Mouse (Mus musculus) mouse embryonic stem cell (cell line): ENCODE measurements around the gene Padi6.

ENCODE experiments used
- in situ Hi-C, 2 experiments: fragments of 300-500 bp; cut with MboI; formaldehyde crosslinking; loops; 1 replicate in 1 of 2; 3 replicates in 1 of 2; pipeline ENCODE4 v1.14.3; 2019 to 2020; ENCODE audit warnings: low sequenced_read_pairs in 2 of 2, low pct_unique_long_range_greater_than_20kb in 1 of 2, mixed read lengths in 1 of 2; ENCODE audit not compliant: unreplicated experiment in 1 of 2

Gene Padi6

DNA sequence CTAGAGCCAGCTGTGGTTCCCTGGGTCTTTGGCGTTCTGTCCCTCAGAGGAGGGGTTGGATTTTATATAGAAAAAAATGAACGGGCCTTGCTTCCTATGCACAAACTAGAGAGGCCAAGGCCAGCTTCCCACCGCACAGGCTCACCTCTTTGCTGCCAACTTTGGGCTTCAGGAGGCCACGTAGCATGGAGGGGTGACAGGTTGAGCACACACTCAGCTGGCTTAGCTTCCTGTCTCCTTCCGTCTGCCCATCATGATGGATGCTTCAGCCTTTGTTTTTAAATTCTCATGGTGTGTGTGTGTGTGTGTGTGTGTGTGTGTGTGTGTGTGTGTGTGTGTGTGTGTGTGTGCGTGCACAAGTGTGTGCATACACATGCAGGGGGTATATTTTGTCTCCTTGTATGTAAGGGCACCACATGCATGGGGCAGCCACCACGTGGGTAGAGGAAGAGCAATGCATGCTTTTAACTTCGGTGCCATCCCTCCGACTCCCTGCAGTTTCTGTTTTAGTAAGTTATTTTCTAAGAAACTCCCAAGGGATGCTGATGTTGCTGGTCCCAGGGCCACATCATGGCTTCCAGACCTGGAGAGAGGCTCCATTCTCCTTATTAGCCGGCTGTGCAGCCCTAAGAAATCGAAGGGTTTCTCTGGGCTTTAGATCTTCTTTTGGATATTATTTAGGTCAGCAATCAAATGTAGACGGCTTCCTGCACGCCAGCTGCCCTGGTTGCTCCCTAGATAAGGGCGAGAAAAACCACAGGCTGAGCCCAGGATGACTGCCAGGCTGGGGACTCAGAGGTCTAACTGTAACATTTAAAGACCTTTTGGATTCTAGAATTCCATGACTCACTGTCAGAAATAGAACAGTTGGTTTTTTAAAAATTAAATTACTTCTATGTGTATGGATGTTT, 46.5 kb downstream of the Padi6 start:
- in situ Hi-C loops: no loop called here

DNA sequence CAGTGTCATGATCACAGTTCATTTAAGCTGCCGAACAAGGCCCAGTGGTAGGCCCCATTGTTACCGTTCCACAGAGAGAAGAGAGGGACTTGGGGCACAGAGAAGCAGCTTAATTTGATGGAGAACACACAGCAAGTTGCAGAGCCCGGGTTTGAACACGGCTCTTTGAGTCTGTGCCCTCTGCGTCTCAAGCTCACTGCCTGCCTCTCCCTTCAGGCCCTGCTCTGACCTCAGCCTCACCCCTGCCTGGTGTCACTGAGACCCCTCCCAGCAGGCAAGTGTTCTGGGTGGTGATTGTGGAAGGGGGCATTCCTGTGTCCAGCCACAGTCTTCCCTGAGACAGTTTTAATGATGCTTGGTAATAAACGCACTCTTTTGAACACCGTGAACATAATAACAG, 47.3 kb downstream of the Padi6 start:
- in situ Hi-C loops: no loop called here

DNA sequence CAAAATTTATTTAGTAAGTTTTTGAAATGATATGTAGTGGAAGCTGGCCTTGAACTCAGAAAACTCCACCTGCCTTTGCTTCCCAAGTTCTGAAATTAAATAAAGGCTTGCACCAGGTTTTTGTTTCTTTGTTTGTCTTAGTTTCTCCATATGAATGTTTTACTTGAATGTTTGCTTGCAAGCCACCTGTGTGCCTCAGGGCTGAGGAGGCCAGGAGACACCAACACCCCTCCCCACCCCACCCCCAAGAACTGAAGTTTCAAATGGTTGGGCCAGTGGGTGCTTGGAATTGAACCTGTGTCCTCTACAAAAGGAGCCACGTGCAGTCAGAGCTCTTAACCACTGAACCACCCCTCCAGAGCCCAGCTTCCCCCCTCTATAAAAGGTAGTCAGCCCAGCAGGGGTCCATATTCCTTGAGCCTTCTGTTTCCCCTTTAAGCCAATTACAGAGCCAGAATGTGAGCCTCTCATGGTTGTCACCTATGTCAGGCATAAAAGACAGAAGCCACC, 47.8 kb downstream of the Padi6 start:
- in situ Hi-C loops: no loop called here

DNA sequence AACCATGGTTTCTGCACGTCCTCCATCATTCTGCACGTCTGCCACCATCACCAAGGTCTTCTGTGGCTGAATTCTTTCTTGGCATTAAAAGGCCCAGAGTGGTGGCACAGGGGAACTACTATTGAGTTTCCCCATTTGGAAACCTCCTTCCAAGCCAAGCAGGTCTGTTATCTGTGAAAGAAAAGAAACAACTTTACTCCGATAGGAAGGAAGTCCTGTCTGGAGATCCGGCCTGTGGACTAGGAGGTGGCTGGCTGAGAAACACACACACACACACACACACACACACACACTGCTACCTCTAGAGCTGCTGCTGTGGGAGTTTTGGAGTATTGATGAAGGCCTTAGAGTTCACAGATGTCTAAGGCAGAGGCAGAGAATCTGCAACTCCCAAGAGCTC, 48.9 kb downstream of the Padi6 start:
- in situ Hi-C loops: no loop called here

DNA sequence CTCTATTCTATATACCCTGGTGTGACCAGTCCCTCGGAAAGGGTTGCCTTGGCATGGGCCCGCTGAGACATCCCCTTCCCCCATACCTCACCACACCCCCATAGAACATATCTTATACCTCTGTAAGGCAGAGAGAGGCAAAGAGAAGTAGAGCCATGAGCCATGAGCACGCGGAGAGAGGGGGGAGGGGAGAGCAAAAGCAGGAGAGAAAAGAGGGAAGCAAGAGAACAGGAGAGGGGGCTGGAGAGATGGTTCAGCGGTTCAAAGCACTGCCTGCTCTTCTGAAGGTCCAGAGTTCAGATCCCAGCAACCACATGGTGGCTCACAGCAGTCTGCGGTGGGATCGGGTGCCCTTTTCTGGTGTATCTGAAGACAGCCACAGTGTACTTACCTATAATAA, 51.0 kb downstream of the Padi6 start:
- in situ Hi-C loops: no loop called here

DNA sequence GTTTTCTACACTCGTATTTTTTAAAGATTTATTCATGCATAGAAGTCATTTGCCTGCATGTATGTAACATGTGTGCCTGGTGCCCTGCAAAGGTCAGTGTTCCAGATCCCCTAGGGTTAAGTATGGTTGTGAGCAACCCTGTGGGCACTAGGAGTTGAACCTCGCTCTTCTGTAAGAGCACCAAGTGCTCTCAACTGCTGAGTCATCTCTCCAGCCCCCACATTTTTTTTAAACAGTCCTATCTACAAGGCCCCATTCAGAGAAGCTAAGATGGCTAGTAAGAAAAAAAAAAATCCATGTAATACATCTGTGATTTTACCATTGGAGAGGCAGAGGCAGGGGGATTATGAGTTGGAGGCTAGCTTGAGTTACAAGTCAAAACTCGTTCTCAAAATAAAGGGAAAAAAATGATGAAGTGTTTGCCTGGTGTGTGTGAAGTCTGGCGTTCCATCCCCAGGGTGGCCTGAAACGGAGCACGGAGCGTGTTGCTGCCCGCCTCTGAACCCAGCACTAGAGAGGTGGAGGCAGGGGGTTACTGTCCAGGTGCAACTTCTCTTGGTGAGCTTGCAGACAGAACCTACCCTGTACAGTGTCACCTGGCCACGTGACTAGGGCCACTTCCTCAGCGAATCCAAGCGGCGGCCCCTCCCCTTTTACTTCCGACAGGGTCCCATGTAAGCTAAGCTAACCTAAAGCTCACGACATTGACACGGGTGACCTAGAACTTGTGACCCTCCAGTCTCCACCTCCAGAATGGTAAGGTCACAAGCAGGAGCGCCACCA, 52.4 kb downstream of the Padi6 start:
- in situ Hi-C loops: no loop called here

DNA sequence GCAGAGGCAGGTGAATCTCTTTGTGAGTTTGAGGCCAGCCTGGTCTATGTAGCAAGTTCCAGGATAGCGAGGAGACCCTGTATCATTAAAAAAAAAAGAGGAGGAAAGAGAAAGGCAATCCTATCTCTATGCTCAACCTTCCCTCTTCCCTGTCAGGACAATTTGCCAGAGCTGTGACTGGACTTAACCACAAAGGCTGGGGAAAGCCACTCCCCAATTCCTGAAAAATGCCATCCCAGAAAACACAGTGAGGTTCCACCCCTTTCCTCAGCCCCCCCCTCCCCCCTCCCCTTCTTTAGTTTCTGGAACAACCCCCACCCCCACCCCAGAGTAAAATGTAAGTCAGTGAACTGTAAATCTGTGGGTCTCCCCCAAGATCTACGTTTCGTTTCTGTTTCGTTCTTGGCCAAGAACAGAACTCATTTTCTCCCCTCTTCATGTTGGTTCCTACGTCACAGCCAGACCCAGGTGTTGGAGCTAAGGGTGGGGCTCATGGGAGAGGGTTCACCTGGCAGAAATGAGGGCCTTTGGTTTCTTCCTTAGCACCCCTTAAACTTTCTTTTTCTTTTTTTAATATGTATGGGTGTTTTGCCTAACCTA, 53.5 kb downstream of the Padi6 start:
- in situ Hi-C loops: no loop called here

DNA sequence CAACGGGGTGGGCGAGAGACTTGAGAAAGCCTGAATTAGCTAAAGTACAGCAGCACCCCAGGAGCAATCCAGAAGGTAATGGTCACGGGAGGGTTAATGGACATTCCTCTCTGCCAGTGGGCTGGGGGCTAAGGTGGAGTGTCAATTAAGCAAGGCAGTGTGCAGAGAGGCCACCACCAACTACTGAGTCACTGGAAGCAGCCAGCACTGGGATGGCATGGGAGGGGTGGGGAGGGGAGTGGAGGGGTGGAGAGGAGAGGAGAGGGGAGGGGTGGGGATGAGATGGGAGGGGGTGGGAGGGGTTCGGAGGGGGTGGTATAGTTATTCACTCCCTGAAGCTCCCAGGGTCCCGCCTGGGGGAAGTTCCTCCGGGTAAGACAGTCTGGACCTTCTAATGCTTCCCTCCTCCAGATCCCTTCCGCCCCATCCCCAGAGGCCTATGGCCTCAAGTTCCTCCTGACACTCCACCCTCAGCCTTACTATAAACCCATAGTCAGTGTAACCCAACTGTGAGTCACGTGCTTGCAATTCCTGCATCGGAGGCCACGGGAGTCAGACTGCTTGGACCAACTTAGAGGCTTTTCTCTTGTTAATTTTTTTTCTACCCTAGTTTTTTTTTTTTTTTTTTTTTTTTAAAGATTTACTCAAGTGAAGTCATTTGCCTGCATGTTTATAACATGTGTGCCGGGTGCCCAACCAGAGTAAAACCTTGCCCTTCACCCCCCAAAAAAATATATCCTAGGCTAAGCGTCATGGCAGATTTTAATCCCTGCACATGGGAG, 54.2 kb downstream of the Padi6 start:
- in situ Hi-C loops: no loop called here

DNA sequence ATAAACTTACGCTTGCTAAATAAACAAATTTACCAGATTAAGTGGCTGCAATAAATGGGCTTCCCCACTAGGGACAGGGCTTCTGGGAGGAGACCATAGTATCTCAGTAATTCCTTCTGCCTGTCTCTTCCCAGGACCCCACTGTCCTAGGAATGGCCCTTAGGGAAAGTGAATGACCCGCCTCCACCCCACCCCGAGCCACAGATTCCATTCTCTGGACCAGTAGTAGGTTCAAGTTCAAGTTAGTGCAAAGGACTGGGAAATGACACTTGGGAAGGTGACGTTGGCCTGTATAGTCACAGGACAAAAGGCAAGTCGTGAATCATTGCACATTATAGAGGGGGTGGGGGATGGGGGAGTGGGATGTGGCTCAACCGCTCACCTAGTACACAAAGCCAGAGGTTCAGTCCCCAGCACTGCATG, 57.6 kb downstream of the Padi6 start:
- in situ Hi-C loops: no loop called here

DNA sequence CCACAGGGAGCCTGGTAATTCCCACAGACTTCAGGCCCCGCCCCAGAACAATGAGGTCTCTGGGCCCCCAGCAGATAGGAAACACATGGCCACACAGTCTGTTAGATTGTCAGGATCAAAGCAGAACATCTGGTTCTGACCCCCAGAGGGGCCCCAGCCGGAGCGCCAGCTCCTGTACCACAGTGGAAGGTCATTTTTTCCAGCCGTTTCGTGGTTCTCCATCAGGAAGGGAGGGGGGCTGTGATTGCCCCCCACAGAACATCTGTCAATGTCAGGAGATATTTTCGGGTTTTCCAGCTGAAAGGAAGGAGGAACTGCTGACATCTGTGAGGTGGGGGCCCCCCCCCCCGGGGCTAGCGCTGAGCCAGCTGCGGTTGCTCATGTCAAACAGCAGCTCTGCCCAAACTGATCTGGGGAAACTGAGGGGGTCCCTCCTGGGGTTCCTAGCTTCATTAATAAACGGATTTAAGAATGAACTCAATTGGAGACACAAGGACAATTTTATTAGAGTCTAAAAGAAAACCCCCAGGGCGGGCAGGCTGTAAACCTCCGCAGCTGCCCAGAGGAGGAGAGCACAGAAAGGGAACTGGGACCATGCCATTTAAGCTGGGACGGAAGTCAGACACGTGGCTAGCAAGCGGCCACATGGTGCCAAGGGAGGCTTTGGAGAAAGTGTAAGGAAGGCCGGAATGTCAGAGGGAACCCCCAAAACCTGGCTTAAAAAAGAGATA, 58.1 kb downstream of the Padi6 start:
- in situ Hi-C loops: no loop called here

DNA sequence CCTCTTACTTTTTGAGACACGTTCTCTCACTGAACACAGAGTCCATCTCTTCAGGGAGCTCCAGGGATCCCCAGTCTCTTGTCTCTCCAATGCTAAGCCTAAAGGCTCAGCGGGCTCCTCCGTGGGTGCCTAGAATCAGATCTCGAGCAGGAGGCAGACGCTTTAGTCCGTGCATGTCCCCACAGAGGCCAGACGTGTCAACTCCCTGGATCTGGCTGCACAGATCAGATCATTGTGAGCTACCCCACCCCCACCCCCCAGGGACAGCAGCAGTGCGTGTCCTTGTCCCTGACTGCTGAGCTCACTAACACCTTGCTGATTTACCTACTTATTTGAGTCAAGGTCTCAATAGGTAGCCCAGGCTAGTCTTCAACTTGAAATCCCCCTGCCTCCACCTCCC, 58.8 kb downstream of the Padi6 start:
- in situ Hi-C loops: no loop called here

DNA sequence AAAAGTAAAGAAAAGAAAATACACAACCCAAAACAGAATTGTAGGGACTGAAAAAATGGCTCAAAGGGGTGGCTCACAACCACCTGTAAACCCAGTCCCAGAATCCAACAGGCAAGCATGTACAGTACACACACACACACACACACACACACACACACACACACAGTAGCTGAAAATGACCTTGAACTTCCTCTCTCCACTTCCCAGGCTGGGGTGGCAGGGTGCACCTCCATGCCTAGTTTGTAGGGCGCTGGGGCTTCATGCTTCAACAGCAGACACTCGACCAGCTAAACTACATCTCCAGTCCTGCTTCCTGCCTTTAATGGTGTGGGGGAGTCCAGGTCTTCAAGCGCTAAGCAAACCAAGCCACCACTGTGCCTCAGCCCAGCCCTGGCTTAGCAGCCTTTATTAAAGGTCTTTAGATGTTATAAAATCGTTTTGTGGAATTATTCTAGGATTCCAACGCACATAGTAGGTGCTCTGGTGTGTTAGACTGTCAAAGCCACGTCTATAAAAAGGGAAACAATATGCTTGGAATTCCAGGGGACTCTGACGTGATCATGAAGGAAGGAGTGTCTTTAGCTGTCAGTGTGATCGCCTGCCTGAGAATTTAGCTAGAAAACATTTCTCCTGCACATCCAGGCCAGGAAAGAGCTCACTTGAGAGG, 61.6 kb downstream of the Padi6 start:
- in situ Hi-C loops: no loop called here

DNA sequence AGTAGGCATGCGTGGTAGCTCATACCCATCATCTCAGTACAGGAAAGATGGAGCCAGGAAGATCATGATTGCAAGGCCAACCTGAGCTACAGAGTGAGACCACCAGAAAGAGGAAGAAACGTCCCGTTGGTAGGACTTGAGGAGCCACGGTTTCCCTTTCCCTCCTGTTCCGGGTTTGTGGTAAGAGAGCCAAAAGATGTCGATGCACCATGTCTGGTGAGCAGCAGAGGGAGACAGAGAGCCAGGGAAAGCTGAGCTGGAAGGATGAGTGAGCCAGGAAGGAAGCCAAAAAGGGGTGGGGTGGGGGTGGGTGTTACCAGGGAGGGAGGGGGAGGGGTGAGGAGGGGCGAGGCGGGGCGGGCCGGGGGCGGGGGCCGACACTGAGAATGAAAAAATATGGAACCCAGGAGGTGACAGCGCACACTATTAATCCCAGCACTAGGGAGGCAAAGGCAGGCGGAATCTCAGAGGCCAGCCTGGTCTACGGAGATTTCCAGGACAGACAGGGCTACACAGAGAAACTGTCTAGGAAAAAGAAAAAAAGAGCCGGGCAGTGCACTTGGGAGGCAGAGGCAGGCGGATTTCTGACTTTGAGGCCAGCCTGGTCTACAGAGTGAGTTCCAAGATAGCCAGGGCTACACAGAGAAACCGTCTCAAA, 62.6 kb downstream of the Padi6 start:
- in situ Hi-C loops: no loop called here

DNA sequence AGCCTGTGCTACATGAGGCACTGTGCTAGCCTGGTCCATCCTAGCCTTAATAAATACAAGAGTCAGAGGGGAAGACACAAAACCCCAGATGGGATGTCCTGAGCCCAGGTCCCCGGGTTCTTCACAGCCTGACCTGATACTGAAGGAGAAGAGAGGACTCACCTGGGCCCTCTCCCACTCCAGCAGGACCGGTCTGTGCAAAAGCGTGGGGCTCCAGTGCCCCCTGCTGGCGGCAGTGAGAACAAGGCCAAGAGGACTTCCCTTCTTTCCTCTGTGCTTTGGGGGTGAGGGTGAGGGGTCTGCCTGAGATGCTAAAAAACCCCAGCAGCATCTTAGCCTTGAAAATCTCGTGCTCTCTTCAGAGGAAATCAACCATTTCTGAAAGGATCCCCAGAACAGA, 63.4 kb downstream of the Padi6 start:
- in situ Hi-C loops: no loop called here
